In the genomic region with DNA sequence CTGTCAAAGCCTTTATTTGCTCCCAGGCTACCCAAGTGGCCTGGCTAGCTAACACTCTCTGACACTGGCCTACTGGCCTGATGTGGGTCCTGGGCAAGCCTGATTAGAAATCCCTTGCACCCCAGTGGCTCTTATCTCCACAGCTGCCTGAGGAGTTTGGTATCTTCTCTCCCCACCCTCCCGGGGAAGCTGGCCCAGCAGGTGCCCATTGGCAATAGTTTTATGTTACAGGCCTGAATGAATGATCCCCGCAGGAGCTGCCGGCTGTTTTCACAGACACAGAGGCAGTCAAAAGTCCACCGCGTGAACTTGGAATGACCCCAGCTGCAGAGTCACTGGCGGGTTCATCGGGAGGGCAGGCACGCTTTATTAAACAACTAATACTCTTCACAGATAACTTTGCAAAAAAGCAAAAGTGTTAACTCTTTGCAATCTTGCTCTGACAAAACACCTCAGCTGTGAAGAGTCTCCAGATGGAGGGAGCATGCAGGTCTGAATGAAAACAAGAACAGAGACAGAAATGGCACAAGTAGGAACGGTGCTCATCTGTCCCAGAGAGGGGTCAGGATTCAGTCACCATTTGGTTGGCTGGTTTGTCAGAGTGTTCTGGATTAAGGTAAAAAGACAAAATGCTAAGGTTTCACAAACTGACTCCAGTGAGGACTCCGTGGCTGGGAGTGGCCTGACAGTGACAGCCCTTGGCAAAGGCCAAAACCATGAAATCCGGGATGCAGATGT, we compare ENCODE assay signal across 8 mouse cellular contexts.
A peak's percentile ranks its signal among the peaks of the same experiment; 100 is the strongest.
DNase-seq lines count a peak whose midpoint lies in the region; ATAC-seq and TF ChIP-seq lines count a peak whose summit lies in the region.

No protein-coding gene starts in this region.

- peak; percentile 90 for ATAC-seq in erythroblast, adult 5-6 weeks (replicated peaks; ENCODE audit: low FRiP score, poor library complexity, severe bottlenecking)
- ATAC-seq in intestine, embryonic 15.5 days = peak; percentile 82
- peak; percentile 93 for ATAC-seq in liver, embryonic 15.5 days (ENCODE audit: insufficient read depth)

- H3K4me2 ChIP-seq in intestine, embryonic 15.5 days (replicated peaks) = peak overlapping the region; percentile 12; the same call in 1 of the 2 replicates
- H3K4me2 ChIP-seq in liver, embryonic 15.5 days = peak overlapping the region; percentile 67

- 8% methylated on average over 11 of the region's 11 CpGs for WGBS in intestine, embryonic 15.5 days
- 21% methylated on average over 11 of the region's 11 CpGs for WGBS in liver, embryonic 15.5 days (ENCODE audit: insufficient replicate concordance)
- 83% methylated on average over 11 of the region's 11 CpGs for WGBS in thymus, adult 2 months

- H3K9me3 ChIP-seq in intestine, embryonic 15.5 days = no peaks in the 10 kb centered on the region
- no peaks in the 10 kb centered on the region for H3K9me3 ChIP-seq in liver, embryonic 15.5 days (replicated peaks)

- no peak overlapping the region for H3K9ac ChIP-seq in intestine, embryonic 15.5 days
- peak overlapping the region; percentile 45 for H3K9ac ChIP-seq in liver, embryonic 15.5 days

- H3K4me1 ChIP-seq in intestine, embryonic 15.5 days (replicated peaks) = peaks cover 58% of the 10 kb centered on the region
- peaks cover 77% of the 10 kb centered on the region for H3K4me1 ChIP-seq in liver, embryonic 15.5 days (replicated peaks)
- peaks cover 26% of the 10 kb centered on the region for H3K4me1 ChIP-seq in thymus, adult 2 months (replicated peaks; ENCODE audit: control insufficient read depth, insufficient read depth, low read length)

- no peak for TF ChIP-seq CTCF in thymus, adult 2 months (IDR thresholded peaks at IDR 0.05; ENCODE audit: borderline replicate concordance, control insufficient read depth, extremely low read depth, insufficient read depth, low read length, poor library complexity)

- DNase-seq in ovary, adult 18-20 months (ENCODE audit: low spot score) = peak; percentile 37
- DNase-seq in ovary, postnatal 14 days (ENCODE audit: low spot score) = no peak
- DNase-seq in thymus, postnatal 36 days = no peak
- no peak for DNase-seq in right cerebral cortex, adult 18-20 months
- no peak for DNase-seq in thymus, adult 2 months

- peak overlapping the region; percentile 79 for H3K27ac ChIP-seq in intestine, embryonic 15.5 days
- peak overlapping the region; percentile 89 for H3K27ac ChIP-seq in liver, embryonic 15.5 days (replicated peaks)
- H3K27ac ChIP-seq in thymus, adult 2 months (ENCODE audit: control insufficient read depth, insufficient read depth, low read length) = no peak overlapping the region

- no peak overlapping the region for H3K4me3 ChIP-seq in intestine, embryonic 15.5 days (replicated peaks)
- H3K4me3 ChIP-seq in liver, embryonic 15.5 days (replicated peaks) = peak overlapping the region; percentile 30
- H3K4me3 ChIP-seq in thymus, adult 2 months (ENCODE audit: control insufficient read depth, insufficient read depth, low read length) = no peak overlapping the region

- H3K36me3 ChIP-seq in intestine, embryonic 15.5 days = 0 out of 2 replicates have a peak, but pooled peaks cover 3% of the 10 kb centered on the region
- H3K36me3 ChIP-seq in liver, embryonic 15.5 days (replicated peaks) = peaks cover 14% of the 10 kb centered on the region
- 0 out of 2 replicates have a peak, but pooled peaks cover 3% of the 10 kb centered on the region for H3K36me3 ChIP-seq in thymus, adult 2 months (ENCODE audit: control insufficient read depth, insufficient read depth, low read length)

- no peaks in the 10 kb centered on the region for H3K27me3 ChIP-seq in intestine, embryonic 15.5 days (replicated peaks)
- H3K27me3 ChIP-seq in liver, embryonic 15.5 days = no peaks in the 10 kb centered on the region
- H3K27me3 ChIP-seq in thymus, adult 2 months (ENCODE audit: control insufficient read depth, insufficient read depth, low read length) = no peaks in the 10 kb centered on the region

- no peak for TF ChIP-seq POLR2A in thymus, adult 2 months (IDR thresholded peaks at IDR 0.05; ENCODE audit: control insufficient read depth, extremely low read depth, insufficient read depth, low read length, poor library complexity)
